Mouse (Mus musculus) adrenal gland, postnatal 14 days (tissue): ENCODE data around the gene Cyth1. TPM values are rescaled to one million over a fixed set of nuclear protein-coding genes. Genes with fewer than 3 reads are reported as not detected.
A peak's percentile ranks its signal among the peaks of the same experiment; 100 is the strongest.

Experiments
- DNase-seq: peaks from one replicate; pipeline ENCODE4 v3.0.0; 2021; ENCODE audit warnings: mixed read lengths
- total RNA-seq: library from RNA; stranded (reverse); gene quantifications from 2 replicates; pipeline ENCODE4 v1.2.3, GENCODE M21; 2021

Gene Cyth1
- total RNA-seq, 1 experiment from 2014 or later, result 48.7 TPM

DNA sequence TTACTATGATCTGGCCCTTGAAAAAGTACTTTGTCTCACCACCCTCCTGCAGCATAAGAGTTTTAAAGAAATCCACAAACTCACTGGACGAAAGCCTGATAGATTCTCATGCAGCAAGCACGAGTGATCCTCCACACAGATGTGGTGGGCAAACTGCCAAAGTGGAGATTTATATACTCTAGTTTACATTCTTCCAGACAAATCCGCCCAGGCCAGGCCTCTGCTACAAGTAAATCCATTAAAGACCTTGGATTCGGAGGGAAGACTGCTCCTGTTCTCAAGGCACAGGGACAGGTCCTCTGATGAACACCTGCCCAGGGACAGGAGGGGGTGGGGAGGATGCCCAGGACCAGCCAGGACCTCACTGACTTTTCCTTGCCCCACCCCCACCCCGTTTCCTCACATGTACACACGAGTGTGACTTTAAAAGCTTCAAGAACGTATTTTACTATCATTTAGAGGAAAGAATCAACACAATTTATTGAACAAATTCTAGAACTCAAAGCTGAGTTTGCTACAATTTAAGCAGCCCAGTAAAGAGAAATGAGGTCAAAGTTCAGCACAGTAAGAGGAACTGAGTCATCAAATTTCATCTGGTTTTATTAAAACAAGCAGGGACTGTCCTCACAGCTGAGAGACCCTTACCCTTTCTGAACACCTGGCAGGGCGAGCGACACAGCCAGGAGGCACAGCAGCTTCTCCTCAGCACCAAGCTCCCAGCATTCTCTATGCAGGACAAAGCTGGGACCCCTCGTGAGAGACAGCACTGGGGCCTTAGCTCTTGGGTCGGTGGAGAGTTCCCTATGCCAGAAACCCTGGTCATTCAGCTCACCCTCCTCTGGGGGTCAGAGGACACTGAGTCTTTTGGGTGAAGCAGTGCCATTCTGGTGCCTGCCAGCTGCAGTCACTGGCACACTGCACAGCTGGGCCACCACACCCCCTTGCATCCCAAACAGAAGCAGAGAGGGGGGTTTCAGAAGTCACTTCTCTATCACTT, 47.3 kb downstream of the Cyth1 start:
- peak; percentile 27 for DNase-seq

DNA sequence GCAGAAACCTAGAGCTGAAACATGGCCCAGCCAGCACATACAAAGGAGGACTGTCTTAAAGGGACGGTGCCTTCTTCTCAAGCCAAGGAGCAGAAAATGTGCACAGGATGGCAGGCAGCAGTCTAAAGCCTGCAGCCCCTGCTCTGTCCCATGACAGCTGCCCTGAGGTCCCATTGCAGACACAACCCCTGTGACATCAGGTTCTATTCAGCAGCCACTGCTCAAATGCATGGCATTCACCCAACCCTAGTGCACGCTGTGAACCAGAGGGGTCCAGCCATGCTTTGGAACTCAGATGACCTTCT, 50.1 kb downstream of the Cyth1 start:
- DNase-seq, result no peak

DNA sequence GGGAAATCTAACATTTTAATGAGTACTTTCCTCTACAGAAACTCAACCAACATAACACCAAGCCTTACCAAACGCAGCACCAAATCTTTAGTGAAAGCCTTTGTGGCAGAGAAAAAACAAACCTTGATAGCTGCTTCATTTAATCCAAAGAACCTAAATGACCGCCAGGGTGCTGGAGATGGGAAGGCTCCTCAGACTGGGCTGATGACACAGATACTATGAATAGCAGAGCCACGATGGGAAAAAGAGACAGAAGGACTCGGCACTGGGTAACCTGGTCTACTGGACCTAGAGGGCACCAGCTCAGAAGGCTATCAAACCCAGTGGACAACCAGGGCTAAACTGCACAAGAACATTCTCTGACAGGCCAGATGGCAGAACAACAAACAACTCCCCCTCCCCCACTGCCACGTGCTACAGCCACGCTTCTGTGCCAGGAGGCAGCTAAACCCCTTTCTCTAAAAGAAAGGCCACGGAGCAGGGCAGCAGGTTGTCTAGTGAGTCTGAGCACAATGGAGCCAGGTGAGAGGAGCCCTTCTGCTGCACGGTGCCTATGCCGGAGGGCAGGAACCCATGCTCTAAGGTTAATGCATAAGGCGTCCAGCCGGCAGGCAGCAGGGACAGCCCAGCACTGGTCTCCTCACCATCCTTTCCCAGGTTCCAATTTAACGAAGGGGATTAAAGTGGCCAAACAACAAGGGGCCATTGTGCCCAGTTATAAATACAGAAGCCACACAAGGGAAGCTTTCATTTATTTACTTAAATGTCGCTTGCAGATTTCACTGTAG, 50.7 kb downstream of the Cyth1 start:
- DNase-seq, result peak; percentile 82

- peak; percentile 67 for DNase-seq
Observed at GRCm38 (mm10) chr11:118196824-118197388, 51.5 kb downstream of the Cyth1 start.

DNA sequence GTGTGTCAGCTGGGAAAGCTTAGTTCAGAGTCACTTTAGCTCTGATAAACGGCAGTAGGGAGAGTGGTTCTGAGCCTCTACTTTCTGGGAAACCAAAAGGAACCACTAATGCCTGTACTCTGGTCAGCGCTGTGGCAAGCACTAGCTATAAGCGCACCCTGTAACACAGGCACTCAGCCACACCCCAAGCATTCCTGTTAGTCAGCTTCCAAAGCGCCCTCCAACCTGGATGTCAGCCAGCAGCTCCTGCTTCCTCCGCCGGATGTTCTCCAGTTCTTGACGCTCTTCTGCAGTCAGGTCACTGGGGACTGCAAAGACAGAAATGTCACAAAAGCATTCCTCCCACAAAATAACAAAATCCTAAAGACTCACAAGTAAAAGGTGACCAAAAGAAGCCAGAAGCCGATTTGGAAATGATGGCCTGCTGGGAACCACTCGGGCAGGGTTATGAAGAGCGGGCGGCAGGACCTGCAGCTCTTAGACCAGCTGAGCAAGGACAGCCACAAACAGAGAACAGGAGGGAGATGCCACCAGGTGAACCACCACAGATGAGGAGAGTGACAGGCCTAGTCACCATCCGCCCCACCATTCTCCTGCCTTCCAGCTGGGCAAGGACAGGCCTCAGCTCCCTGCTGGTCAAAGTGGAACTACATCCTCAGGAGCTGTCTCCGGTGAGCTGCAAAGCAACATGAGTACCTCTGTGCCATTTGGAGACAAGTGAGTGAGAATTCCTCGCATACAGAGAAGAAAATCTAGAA, 54.8 kb downstream of the Cyth1 start:
- peak; percentile 87 for DNase-seq

DNA sequence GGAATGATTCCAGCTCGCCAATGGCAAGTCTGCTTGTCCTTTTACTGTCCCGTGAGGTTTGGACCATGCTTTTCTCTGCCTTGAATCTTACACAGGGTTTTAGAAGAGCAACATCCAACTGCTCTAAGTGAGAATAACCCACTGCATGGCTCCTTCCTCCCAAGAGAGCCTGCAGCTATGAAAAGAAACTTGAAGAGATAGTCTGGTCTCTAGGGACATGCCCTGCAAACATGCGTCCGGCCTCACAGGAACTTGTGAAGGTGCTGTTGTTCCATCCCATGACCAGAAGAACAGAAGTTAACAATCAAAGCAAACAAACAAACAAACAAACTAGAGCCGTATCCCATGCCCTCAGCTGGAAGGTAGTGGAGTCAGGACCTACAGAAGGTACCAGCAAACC, 55.4 kb downstream of the Cyth1 start:
- no peak for DNase-seq

DNA sequence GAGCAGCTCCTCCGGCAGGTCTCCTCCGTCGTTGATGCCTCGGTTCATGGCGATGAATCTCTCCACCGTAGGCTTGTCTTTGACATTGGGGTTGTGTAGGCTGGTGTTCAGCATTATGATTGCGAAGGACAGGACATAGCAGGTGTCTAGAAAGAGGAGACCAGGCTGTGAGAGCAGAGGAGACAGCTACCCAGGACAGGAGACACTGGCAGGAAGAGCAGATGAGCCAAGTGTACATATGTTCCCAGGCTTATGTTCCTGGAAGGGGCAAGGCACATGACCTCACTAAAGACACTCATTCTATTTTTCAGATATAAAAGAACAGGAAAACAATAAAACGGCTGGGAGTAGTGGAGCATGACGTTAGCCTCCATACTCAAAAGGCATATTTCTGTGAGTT, 65.6 kb downstream of the Cyth1 start:
- DNase-seq, result no peak

GRCm38 (mm10) chr11:118182353-118182752, 66.0 kb downstream of the Cyth1 start:
- DNase-seq, result no peak

DNA sequence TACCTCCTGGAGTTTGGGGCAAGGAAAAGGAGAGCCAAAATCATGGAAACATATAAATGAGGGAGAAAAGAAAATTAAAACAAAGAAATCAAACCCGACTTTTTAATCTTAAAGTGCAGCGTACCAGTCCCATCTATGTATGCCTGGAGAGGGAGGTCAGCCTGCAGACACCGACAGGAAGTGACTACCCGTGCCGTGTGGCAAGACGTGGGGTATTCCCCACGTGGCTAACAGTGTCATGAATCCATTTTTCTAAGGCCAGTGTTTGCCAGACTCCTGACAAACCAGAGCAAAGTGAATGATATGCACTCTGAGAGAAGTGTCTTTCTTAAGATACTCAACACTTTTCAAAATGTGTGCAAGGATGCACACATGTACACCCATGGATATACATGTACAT, 68.2 kb downstream of the Cyth1 start:
- no peak for DNase-seq

DNA sequence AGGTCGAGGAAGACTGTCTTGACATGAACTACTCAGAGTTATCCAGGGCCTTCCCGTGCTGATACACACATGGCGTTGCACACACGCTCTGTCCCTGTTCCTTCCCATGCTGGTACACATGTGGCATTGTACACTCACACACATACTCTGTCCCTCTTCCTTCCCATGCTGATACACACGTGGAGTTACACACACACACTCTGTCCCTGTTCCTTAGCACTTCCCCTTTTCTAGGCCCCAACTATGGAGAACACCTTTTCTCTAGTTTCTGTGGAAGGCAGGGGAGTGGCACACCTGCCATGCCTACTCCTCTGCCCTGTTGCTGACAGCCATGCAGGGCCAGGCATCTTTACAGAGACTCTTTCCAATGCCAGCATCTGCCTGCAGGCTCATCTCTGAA, 70.2 kb downstream of the Cyth1 start:
- DNase-seq, result no peak

GRCm38 (mm10) chr11:118174752-118175151, 73.6 kb downstream of the Cyth1 start:
- DNase-seq, result no peak

- DNase-seq, result no peak
Observed at GRCm38 (mm10) chr11:118172768-118173167, 75.6 kb downstream of the Cyth1 start.

- DNase-seq, result no peak
Observed at GRCm38 (mm10) chr11:118170333-118170732, 78.1 kb downstream of the Cyth1 start.

DNA sequence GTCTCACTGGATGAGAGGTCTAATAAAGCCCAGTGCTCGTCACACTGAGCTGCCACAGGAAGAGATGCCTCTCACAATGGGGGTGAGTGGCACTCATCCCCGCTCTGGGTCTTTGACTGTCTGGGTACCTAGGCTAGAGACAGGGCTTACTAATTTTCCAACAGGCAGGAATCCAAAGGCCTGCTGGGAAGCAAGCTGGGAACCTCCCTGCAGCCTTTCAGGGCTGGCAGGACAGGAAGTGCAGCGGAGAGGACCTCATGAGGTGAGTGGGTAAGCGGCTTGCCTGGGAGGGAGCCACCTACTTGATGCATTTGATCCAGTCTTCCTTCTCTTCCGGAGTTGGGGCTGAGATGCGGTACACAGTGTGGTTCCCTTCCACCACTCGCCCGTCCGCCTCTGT, 79.7 kb downstream of the Cyth1 start:
- DNase-seq, result no peak

GRCm38 (mm10) chr11:118166626-118167025, 81.8 kb downstream of the Cyth1 start:
- peak; percentile 39 for DNase-seq

DNA sequence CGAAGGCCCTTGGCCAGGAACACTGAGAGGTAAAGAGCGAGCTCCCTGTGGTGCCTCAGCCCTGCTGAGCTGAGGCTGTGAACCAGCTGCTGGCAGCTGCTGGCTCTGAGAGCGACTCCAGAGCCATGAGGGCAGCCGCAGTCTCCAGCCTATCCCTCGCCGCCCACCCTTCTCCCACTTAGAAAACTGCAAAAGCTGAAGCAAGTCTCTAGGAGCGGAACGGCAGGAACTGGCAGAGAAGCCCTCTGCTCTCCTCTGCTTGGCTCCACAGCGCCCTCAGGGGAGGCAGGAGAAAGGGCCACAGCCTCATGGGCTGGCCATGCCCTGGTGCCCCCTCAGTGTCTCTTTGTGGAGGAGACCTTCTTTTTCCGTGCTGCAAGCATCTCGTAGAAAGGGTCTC, 82.7 kb downstream of the Cyth1 start:
- no peak for DNase-seq

- no peak for DNase-seq
Observed at GRCm38 (mm10) chr11:118164566-118164965, 83.8 kb downstream of the Cyth1 start.

GRCm38 (mm10) chr11:118162245-118162644, 86.1 kb downstream of the Cyth1 start:
- DNase-seq, result peak; percentile 21

DNA sequence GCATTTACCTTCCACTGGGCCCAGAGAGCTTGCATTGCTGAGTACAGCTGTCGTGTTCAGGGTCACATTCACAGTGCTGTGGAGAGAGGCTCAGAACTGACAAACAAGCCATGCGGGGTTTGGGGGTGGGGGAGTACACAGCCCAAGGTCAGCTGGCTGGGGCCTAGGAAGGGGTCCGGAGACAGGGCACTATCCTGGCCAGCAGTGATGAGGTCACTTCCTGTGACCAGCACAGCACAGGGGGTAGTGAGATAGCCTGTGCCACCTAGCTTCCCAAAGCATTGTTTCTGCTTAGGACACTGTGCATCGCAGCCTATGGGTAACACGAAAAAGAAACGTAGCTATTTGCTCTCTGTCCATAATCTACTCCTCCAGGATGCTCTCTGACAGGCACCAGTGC, 87.2 kb downstream of the Cyth1 start:
- DNase-seq, result peak; percentile 48

DNA sequence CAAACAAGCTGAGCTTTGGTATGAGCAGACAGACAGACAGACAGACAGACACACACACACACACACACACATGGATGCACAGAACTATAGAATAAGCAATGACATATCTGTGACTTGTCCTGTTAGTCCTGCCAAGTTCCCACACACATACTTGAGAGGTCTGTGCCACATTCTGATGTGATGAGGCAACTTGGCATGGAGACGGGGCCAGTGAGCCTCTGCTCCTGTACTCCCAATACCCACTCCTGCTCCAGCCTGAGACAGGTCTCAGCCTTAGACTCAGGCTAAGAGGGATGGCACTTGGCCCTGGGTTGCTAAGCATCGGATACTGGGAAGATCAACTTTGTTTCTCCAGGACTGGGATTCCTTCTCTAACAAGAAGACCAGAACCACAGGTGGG, 87.6 kb downstream of the Cyth1 start:
- peak; percentile 46 for DNase-seq

GRCm38 (mm10) chr11:118158753-118159152, 89.6 kb downstream of the Cyth1 start:
- DNase-seq, result no peak

DNA sequence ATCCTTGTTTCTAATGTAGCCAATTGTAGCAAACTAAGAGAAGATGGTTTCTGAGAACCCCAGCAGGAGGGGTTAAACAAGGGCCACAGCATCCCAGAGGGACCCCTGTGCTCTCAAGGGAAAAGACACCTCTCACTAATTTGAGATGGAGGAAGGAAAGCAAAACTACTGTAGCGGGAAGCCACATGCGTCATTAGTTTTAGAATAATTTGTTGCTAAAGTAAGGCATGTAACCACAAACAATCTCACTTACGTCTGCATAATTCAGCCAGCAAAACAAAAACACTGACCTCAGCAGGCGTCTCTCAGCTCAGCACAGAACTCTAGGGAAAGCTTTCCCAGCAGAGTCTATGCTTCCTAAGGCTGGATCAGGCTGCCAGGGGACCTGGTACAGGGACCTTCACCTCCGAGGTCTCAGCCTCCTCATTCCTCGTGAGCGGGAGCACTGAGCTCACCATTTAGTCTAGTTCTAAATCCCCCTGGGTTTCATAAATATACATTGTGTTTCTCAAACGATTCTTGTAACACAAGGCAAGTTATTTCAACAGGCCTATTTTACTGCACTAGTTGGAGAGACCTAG, 91.8 kb downstream of the Cyth1 start:
- no peak for DNase-seq
